Mouse (Mus musculus) CH12.LX (cell line): ENCODE measurements around the gene Spty2d1.

Experiments used
- CHD1 ChIP-seq: IDR thresholded peaks from 2 replicates; pipeline ENCODE4 v1.6.1; 2012; ENCODE audit warnings: low read depth, low read length, improper control_type of control experiment, inconsistent platforms
- CTCF ChIP-seq, 2 experiments: IDR thresholded peaks in 1 of 2; conservative IDR thresholded peaks in 1 of 2; 2 replicates each; pipeline ENCODE4 v1.5.1; 2011 to 2012; ENCODE audit warnings: low read depth in 2 of 2, low read length in 2 of 2, improper control_type of control experiment in 1 of 2, inconsistent platforms in 1 of 2, mild to moderate bottlenecking in 1 of 2, moderate library complexity in 1 of 2
- MAX ChIP-seq: IDR thresholded peaks from 2 replicates; pipeline ENCODE4 v1.6.1; 2011; ENCODE audit warnings: low read length, improper control_type of control experiment
- POLR2A ChIP-seq: IDR thresholded peaks from 2 replicates; pipeline ENCODE4 v1.6.1; 2011; ENCODE audit warnings: low read depth, mild to moderate bottlenecking, improper control_type of control experiment, low read length
- TBP ChIP-seq: conservative IDR thresholded peaks from 2 replicates; pipeline ENCODE4 v1.6.1; 2011; ENCODE audit warnings: low read depth, low read length, improper control_type of control experiment

- no peak for TF ChIP-seq CTCF (conservative IDR thresholded peaks at IDR 0.05 in 1 of 2, IDR thresholded peaks at IDR 0.05 in 1 of 2; ENCODE audit: low read depth in 2 of 2, low read length in 2 of 2)
- no peak for TF ChIP-seq POLR2A
- TF ChIP-seq CHD1: no peak
- no peak for TF ChIP-seq TBP
- TF ChIP-seq MAX: no peak
Measured at GRCm38 (mm10) chr7:47055744-47056143, 47.5 kb upstream of the Spty2d1 start.
